Mouse (Mus musculus) urinary bladder, postnatal 25 days (tissue): ENCODE measurements around the gene Emc8.
A peak's percentile ranks its signal among the peaks of the same experiment; 100 is the strongest.

Experiments used
- DNase-seq: peaks from one replicate; pipeline ENCODE4 v3.0.0; 2022; ENCODE audit warnings: low spot score

The Emc8 gene

DNA sequence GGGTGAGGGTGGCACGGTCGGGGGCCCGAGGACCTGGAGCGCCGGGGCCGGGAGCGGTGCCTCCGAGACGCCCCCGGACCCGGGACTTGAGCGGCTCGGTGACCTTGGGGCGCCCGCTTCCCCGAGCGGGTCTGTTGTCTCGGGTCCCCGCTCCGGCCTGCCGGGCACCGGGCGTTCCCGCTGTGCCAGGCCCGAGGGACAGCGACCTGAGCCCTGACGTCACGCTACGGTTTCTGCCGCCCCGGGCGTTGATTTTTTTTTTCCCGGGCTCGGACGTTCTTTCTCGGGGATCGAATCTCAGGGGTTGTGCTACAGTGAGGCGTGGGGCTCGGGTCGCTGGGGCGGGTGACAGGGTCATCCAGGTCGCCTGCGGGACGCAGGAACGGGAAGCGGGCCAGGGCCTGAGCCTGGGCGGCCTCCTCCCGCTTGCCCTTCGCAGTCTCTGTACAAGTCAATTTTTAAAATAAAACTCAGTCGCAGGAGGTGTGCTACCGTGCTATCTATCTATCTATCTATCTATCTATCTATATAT lies at the start of gene Emc8:
TSS of gene Emc8 (minus strand) at position 200 of the 532 bp plus-strand sequence.
- DNase-seq = no peak

DNA sequence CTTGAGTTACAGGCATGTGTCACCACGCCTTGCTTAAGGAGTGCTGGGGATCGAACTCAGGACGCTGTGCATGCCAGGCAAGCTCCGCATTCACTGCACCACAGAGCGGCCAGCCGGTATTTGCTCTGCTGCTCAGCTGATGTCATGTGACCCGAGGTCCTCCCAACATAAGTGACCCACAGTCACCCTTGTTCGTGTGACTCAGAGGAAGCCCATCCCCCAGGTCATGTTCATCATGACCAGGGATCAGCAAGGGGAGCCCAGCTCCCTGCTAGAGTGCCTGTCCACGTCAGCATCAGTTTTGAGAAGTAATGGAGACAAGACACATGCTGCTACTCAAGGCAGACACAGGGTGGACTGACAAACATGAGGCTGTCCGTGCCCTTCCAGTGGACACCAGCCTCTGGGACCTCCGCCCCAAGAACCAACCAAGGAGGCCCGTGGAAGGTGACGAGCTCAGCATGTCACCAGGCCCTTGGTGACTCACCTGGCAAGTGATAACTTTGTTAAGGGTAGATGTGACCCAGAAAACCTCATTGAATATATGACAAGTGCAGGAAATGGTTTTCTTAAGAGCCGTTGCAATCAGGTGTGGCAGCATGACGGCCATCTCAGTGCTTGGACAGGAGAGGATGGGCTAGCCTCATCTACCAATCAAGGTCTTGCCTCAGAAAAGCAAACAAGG lies 47.8 kb upstream of the Emc8 start:
- DNase-seq = no peak

DNA sequence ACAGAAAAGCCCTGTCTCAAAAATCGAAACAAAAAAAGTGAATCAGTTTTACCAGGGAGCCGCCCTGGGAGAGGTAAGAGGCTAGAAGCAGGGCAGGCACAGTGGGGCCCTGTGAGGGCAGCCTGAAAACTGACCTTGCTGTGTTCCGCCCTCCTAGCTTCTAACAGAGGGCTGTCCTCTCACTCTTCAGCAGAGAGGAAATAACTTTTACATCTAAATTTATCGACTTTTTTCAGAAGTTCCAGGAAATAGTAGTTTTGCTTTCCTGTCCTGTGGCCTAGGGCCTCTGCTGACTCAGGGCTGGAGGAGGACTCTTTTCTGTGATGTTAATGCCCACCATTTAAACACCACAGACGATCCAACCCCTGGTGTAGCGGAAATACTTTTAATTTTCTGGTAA lies 46.8 kb upstream of the Emc8 start:
- no peak for DNase-seq

DNA sequence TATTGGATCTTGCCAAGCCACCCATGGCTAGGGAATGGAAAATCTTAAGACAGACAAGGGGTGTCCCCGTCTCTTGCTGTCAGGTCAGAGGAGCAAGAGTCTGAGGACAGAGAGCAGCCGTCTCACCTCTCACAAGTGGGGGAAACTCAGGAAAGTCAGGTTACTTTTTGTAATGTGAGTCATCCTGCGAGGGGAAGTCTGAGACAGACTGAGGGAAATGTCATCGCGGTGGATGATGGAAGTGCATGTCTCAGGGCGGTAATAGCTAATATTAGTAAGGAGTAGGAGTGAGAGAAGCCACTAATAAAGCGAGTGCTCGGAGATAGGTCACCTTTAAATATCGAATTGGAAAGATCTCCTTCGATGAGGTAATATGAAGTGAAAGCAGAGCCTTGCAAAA lies 40.8 kb upstream of the Emc8 start:
- no peak for DNase-seq

DNA sequence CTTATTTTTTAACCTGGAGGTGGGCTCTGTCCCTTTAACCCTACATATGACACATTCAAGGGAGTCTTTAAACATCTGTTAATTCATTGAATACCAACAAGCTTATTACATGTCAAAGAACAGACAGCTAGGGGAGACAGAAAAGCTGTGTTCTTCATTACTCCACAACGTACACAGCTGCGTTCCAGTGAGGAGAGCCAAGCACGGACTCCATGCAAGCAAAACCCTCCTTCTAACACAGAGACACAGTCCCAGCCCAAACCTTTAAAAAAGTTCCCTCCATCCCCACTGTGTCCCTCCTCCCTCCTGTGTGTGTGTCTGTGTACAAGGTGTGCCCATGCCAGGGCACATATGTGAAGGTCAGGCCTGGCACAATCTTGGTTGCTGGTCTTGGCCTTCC lies 37.8 kb upstream of the Emc8 start:
- DNase-seq = no peak

DNA sequence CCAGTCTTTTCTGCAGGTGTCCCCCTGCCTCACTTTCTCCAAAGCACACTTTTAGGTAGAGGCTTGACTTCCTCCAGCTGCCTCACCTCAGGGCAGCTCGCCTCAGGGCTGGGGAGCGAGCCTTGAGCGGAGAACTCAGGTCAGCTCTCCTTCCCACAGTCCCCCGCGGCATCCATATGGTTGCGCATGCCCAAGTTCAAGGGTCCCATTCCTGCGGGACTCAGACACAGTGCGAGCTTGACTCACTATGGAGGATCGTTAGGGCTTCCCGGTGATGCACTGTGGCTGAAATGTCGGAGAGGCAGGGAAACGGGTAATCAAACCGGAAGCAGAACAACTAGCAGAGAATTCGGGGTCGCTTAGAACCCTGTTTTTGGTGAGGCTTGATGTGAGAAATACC lies 36.8 kb upstream of the Emc8 start:
- DNase-seq = no peak

DNA sequence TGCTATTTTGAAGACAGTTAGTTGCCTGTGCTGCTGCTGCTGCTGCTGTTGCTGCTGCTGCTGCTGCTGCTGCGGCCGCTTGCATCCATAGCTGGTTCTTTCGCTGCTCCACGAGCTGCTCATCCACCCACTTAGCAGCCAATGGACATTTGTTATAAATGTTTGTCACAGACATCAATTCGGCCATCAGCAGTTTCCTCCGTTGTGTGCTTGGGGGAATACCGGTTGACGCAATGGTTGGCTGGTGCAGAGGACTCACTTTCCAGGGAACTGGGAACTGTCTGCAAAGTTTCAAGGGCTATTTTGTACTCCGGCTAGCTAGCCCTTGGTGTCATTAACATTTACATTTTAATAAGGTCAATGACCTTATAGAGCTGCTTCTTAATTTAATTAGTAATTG lies 35.8 kb upstream of the Emc8 start:
- DNase-seq = no peak

DNA sequence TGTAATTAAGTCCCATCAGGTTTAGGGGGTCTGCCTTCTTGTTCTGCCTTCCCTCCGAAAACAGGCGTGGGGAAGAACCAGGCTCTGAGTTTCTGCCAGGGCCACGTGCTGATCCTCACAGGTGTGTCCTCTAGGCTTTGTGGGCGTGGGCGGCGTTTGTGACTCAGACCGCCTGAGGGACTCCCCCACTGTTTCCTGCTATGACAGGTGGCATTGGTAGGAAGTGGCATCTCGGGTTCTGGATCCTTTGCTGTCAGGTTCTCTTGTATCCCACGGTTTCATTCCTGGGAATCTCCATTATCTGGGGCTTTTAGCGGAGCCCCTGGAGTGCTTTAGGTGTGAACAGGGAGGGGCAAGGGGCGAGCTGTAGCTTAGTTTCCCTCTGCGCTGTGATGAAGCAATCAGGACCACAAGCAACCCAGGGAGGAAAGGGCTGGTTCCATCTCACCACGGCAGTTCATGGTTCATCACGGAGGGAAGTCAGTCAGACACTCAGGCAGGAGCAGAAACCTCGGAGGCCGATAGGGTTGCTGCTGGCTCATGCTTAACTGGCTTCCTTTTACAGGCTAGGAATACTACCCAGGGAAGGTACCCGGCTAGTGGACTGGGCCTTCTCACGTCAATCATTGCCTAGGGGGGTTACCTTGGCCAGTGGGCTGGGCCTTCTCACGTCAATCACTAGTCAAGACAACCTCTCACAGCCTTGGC lies 33.5 kb upstream of the Emc8 start:
- DNase-seq = no peak

DNA sequence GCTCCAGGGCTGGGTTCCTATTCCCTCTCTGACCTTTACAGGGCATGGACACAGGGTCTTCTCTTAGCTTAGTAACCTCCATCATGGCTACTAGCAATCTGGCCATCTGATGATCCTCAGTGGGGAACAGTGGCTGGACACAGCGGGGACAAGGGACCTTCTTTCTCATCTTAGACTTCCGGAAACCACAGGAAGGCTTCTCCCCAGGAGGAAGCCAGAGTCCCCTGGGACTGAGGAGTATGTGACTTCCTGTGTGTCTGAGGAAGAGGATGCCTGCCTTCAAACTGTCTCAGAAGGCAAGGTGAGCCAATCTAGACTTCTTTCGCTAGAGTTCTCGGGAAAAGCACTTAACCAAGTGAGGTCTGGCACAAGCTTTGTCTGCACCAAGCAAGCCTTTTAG lies 31.7 kb upstream of the Emc8 start:
- DNase-seq = no peak

DNA sequence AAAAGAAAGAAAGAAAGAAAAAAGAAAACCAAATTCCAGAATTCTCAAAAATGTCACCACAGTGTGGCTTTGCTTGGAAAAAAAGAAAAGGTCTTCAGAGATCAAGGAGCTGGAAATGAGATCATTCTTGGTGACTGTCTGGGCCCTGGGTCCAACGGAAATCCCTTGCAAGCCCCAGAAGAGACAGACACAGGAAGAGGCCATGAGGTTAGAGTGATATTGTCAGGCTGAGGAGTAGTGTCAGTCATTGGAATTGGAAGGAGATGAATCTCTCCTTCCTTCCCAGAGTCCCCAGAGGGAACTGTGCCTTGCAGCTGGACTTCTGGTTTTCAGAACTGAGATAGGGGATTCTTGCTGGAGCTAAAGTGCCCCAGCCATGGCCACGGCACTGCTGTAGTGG lies 31.2 kb upstream of the Emc8 start:
- no peak for DNase-seq

DNA sequence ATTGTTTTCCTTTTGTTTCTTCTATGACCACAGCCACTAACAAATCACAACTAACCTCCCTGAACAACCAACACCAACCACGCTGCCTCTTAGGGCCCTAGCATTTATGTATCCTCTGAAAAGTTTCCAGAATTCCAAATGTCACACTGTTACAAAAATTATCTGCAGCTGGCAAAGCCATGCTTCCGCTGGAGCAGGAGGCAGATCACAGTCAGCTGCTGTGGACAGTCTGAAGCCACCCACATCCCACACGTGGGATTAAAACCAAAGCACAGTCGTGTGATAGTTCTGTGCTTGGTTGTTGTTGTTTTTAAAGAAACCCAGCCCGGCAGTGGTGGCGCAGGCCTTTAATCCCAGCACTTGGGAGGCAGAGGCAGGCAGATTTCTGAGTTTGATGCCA lies 30.7 kb upstream of the Emc8 start:
- DNase-seq = no peak

DNA sequence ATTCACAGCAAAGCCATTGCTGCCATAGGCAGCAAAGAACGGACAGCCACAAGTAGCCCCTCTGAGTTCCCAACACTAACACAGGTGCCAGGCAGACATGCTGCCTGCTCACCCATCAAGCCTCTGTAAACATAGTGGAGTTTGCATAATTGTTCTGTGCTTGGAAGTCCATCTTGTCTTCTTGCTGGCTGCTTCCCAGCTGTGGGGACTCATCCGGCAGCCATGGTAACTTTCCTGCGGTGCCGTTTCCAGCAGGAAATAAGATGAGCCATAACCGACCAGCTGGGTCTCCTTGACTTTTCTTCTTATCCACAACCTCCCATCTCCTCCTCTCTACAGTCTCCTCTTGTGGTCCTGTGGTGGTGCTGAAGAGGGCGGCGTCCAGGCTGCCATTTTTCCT lies 30.1 kb upstream of the Emc8 start:
- DNase-seq = no peak

DNA sequence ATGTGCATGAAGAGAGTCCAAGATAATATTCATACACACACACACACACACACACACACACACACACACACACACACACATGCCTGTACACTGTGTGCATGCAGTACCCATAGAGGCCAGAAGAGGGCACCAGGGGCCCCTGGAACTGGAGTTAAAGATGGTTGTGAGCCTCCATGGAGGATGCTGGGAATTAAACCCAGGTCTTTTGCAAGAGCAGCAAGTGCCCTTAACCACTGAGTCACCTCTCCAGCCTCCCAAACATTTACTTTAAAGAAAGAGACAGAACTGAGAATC lies 29.6 kb upstream of the Emc8 start:
- no peak for DNase-seq

DNA sequence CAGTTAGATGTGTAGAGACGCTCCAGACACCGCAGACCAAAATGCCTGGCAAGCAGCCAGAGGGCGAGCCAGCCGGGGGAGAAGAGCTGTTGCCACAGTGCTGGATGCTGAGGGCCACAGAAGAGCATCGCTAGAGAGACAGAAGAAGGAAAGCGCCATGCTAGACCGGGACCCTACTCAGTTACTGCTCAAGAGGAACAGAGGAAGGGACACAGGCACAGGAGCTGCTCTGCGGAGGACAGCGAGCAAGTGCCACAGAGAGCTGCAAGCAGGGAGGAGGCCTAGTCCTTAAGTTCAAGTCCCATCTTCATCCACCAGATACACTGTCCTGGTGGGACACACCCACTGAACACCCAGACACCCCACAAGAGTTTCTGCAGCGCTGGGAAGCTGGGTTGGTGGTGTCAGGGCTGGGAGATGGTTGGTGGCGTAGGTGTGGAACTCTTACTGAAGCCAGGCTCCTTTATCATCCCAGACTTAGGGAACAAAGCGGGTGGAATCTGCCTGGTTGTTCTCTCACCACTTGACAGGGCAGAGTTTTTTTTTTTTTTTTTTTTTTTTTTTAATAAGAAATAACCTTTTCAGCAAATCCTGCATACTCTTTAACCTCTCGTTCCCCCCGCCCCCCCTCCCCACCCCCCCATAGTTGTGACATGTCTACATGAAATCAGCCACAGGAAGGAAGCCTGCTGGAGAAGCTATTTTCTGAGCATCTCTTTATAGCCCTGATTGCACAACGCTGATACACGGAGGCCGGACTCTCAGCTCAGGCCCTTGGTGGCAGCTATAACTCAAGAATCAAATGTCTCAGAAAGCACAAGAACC lies 29.0 kb upstream of the Emc8 start:
- DNase-seq = no peak

DNA sequence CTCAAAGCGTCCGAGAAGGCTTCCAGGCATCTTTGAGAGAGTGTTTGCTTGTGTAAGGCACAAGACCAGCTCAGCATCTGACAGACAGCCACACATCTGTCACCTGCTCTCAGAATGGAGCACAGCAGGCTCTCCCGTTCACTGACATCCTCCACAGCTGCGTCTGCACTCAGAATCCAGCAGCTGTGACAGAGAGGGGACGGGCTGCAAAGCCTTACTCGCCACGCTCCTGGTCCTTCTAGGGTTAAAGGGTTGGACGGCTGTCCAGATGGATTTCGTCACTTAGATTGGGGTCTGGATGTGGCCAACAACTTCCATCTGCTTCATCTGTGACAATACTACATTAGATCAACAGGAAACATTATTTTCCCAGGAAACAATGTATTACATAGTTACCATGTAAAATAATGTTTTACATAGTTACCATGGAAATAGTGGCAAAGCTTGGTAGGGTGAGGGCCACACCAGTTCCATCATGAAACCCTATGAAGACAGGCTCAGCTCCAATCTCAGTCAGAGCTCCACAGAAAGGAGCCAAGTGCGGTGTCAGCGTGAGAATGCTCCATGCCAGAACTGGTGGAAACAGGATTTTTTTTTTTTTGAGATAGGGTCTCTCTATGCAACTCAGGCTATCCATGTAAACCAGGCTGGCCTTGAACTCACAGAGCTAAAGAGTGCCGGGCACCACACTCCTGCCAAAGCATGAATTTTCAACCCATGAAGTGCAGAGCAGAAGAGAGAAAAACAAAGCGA lies 28.2 kb upstream of the Emc8 start:
- DNase-seq = no peak

DNA sequence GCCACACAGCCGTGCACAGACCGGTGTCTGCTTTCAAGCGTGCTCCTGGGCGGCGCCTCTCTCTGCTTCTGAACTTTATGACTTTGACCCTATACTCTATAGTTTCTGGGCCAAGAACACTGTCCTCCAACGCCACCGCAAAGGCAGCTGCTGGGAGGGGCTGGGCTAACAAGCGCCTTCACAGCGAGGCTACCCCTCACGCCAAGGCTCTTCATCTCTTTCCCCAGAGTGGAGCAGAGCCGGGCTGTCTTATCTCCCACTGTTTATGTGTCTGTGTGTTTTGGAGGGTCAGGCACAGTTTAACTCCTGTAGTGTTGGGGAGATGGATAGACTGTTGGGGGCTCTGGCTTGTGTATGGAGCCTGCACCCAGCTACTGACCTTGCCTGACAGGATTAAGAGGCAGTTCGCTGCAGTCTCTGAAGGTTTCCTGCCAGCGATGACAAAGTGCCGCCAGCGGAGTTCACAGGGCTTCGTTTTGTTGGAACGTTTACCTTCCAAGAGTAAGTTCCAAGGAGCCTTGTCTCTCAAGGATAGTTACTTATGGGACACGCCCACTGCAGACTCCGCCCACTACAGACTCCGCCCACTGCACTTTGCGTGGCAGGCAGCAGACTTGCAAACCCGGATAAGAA lies 25.6 kb upstream of the Emc8 start:
- peak; percentile 51 for DNase-seq

DNA sequence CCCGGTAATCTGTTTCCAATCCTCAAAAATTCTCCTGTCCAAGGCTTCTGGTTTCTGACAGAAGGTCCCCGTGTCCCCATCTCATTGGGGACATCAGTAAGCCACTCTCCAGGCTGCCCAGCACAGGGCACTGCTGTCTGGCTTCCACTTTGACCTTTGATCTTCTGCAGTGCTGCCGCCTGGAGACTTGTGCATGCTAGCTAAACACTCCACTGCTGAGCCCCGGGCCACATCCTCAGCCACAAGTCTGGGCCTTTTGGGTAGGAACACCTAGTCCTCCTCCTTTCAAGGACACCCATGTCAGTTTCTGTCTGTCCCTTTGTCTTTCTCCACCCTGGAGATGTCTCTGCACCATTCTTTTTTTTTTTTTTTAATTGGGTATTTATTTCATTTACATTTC lies 24.6 kb upstream of the Emc8 start:
- DNase-seq = no peak

DNA sequence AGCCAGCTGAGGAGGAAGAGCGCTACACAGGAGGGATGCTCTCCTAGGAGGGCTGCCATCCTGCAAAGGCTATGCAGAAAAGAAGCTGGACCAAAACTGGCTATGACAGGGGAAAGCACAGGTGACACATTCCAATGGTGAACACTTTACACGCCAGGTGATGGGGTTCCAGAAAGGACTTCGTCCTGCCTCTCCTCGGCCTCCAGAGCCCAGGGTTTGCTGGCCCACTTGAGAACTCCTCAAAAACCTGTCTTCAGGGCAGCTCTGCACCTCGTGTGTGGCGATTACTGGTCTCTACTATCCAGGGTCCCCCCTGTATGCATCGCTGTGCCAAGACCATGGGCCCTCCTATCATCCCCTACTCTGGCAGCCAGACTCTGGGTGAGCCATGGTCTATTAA lies 20.1 kb upstream of the Emc8 start:
- DNase-seq = no peak

DNA sequence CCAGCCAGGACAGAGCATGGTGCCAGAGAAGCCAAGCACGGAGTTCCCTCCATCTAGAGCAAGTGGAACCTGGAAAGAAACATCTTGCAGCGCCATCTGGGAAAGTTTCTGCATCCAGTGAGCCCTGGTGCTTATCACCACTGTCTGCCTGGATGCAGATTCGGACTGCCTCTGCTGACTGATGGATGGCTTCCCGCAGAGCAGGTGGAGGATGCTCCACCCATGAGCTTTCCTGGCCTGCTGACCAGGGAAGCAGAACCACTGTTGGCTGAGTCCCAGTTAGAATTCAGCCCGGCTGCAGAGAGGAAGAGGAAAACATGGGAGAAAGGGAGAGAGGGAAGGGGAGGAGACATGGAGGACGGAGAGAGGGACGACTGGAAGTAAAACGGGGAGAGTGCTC lies 19.4 kb upstream of the Emc8 start:
- DNase-seq = no peak

DNA sequence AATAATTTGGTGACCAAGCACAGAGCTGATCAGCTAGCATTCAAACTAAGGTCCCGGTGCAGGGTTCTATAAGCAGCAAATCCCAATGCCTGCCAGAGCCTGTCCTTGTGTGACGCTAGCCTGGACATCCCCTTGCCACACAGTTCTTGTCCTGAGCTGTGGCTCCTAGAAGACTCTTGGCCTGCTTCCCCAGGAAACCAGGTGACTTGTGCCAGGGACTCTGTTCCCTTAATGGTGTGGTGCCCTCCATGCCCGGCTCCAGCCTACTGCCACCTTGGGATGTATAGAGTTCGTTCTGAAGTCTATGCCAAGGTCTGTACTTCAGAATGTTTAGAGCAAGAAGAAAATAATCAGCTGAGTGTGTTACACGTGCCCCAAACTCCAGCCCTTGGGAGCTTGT lies 18.2 kb upstream of the Emc8 start:
- no peak for DNase-seq

DNA sequence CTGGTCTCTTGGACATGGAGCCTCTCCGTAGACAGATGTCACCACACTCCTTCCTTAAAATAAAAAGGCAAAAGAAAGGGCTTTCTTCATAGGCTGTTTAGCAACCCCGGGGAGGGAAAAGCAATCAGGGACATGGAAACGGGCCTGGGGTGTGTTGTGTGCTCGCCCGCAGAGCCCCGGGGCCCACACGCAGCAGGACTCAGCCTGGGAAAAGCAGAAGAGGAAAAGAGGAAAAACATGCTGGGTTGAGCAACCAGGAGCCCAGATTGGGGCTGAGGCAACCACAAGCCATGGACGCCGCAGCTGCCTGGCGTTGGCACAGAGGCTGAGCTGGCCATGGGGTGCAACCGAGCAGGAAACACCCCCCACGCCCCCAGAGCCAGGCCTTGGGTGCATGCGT lies 17.7 kb upstream of the Emc8 start:
- DNase-seq = no peak

DNA sequence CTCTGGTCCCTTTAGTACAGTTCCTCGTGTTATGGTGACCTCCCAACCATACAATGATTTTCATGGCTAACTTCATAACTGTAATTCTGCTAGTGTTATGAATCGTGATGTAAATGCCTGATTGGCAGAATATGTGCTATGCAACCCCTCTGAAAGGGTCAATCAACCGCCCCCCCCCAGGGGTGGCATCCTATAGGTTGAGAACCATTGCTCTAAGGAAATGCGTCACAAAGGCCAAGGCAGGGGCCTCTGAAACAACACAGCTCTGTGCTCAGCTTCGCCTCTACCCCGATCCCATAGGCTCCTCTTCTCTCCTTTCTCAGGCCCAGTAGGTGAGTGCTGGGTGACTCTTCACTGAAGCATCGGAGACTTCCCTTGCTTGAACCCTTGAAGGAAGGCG lies 17.2 kb upstream of the Emc8 start:
- no peak for DNase-seq
